Mouse (Mus musculus) small intestine, adult 2 months (tissue): ENCODE measurements around the gene Hist1h2ad.

Source experiments
- CTCF ChIP-seq: fragments of 200-500 bp; IDR thresholded peaks from 2 replicates; pipeline ENCODE4 v1.5.1; 2012; ENCODE audit warnings: low read depth, mild to moderate bottlenecking, control low read depth, inconsistent platforms, low read length, moderate library complexity, mixed read lengths; ENCODE audit not compliant: insufficient replicate concordance, insufficient read length; ENCODE audit errors: extremely low read depth
- POLR2A ChIP-seq: fragments of 200-500 bp; IDR thresholded peaks from 2 replicates; pipeline ENCODE4 v1.6.1; 2012; ENCODE audit warnings: low read depth, mild to moderate bottlenecking, control low read depth, inconsistent platforms, low read length, moderate library complexity

DNA sequence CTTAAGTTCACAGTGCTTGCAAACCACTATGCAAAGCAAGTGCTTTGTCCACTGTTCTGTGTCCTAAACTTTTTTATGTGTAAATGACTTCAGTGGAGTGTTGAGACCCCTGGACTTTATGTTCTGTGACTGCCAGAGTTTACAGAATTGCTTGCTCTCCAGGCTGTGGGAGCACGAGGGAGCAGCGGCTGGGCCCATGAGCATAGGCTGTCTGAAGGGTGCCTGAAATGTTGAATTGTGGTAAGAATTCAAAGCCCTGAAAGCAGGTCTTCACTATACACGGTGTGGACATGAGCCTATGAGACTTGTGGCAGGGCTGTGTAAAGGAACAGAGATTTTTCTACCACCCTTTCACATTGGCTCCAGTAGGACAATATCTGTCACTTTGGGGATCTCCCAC, 37.5 kb downstream of the Hist1h2ad start:
- no peak for TF ChIP-seq CTCF
- TF ChIP-seq POLR2A = no peak
